Mouse (Mus musculus): ENCODE measurements at regions not wholly inside any gene's neighbourhood (a gene's known extent, or its start where the extent isn't known, plus 50 kb on each side); places are given as distances from the start of the nearest gene placed in this dataset.

DNA sequence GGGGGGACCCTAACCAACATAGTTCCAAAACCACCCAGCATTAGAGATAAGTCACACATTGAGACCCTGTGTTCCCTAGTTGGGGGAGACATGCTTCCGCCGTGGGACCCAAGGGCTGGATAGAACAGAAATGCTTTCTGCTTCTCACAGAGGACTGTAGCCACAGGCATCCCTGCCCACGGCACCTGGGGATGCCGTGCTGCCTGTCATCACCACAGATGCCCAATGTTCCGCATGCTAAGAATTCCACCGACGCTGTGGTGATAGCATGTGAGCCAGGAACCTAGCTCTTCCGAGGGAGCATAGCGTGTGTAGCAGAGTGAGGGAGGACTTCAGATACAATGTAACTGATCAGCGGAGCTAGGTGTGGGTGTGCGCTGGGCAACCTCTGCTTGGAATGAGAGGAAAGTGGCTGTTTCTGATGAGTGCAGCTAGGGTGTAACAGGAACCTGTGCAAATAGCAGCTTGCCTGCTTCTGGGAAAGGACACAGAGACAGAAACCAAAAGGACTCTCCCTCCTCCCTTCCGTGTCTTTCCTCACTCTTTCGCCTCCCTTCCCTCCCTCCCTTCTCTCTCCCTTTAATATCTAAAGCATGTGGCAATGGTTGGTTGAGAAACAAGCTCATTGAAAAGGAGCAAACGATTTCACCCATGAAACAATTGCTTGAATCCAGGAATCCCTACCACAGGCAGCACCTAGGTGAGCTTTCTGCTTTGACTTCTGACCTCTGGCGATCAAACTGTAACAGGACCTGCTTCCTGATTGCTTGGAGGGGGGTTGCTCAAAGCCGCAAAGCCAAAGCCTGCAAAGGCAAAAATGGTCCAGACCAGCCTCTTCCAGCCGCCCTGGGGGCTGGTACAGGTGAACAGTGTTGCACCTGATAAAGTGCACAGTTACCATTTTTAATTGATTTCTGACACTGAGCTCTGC, 102.3 kb downstream of the Gm26897 start:
- no peak for DNase-seq

DNA sequence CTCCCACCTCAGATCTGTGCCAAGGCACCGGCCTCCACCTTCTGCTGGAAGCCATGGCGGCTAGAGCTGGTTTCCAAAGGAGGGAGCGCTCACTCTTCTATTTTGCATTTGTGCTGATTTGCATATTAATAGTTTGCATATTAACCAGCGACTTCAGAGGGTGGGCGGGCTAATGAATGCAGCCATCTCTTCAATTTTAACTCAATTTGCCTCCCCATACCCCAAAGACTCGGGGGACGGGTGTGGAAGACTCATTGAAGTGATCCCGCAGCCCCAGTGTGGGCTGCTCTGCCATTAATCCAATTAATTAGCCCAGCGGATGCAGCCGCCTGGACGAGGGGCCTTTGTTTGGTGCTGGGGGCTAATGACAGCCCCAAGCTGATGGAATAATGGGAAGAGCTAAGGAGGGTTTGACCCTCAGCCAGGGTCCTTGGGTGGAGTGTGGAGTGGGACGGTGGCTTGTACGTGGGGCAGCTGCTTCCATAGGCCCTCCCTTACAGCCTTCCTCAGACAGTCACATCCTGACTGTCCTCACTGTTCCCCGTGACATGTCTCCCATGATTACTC, 103.0 kb downstream of the Gm26897 start:
- DNase-seq: no peak

DNA sequence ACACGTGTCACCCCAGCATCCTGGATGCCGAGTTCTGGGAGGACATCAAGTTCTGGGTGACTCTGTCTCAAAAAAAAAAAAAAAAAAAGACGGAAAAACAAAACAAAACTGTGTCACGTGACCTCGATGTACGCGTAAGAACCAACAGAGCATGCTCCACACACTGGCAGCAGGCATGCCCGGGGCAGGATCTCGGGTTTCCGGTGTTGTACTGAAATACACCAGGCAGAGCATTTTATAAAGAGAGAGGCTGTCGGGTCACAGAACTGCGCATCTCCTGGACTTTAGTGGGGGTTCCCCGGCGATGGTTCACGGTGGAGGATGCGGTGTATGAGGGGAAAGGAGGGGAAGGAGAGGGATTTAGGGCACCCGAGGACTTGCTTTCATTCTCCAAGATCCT, 108.7 kb downstream of the Gm26897 start:
- no peak for DNase-seq

DNA sequence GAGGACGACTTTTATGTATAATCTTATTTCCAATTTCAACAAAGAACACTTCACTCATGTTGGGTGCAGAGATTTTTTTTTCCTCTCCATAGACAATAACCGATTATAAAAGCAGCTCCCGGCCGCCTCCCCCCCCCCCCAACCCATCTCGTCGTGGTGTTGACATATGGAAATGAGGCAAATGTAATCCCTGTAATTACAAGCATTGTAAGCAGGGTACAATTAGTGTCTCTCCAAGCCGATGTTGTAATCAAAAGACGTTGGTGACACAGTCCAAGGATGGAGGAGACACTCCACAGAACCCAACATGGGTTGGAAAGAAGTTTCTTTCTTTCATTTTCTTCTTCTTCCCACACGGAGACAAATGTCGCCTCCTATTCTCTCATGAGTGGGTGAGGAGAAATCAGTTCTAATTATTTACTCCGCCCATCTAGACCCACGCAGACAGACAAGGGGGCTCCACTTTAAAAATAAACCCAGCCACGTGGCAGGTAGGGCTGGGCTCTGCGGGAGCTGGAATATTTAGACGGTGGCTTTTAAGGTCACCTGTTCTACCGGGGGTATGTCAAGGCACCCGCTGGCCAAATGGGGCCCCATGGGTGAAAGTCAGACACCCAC, 110.0 kb downstream of the Gm26897 start:
- no peak for DNase-seq

DNA sequence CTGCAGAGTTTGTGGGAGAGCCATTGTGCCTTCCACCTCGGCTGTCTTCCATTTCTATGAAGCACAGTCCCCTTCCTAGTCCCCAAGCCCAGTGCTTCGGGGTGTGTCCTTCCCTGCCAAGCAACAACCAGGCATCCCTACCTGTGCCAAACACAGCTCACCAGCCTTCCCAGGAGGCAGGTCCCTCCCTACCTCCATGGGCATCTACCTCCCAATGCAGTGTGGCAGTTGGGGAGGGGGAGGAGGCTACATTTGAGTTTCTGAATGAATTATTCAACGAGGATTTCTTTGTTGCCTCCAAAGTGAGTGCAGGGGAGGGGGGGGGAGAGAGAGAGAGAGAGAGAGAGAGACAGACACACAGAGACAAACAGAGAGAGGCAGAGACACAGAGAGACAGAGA, 110.8 kb downstream of the Gm26897 start:
- DNase-seq: no peak

DNA sequence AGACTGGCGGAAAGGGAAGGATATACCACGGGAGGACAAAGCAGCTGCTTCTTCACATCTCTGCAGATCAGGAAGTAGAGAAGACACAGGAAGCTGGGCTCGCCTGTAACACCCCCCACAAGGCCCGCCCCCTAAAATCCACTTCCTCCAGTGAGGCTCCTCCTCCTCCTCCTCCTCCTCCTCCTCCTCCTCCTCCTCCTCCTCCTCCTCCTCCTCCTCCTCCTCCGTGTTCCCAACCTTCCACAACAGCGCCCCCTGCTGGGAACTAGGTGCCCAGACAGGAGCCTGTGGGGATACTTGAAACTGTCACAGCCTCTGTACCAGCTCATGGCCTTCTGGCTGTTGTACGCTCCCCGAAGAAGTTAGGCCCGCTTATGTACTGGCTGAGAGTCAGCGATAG, 115.2 kb downstream of the Gm26897 start:
- no peak for DNase-seq

DNA sequence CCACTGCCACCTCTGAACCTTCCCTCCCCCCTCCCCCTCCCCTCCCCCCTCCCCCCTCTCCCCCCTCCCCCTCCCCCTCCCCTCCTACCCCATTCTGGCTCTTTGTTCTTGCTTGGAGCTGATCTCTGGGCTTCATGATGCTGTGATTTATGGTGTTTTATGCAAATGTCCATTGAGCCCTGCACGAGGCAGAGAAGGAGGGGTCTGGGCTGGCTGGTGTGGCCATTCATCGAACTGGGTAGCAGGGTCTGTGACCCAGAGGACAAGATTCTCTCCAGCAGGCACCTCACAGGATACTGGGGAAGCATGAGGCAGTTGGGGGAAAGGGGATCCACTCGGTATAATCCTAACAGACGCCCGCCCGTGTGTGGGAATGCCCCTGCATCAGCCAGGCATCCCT, 119.0 kb downstream of the Gm26897 start:
- DNase-seq: no peak

DNA sequence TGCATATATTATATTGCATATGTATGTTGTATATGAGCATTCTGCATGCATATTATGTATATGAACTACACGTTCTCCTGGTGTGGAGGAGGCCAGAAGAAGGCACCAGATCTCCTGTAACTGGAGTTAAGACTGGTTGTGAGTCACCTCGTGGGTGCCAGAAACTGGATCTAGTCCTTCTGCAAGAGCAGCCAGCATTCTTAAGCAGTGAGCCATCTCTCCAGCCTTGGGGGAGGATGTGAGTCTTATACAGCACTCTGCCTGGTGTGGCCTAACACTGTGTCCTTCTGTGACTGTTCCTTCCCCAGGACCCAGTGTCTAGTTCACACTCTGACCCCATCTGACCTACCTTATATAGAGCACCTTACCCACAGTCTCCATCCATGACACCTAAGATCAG, 121.6 kb downstream of the Gm26897 start:
- DNase-seq: no peak

DNA sequence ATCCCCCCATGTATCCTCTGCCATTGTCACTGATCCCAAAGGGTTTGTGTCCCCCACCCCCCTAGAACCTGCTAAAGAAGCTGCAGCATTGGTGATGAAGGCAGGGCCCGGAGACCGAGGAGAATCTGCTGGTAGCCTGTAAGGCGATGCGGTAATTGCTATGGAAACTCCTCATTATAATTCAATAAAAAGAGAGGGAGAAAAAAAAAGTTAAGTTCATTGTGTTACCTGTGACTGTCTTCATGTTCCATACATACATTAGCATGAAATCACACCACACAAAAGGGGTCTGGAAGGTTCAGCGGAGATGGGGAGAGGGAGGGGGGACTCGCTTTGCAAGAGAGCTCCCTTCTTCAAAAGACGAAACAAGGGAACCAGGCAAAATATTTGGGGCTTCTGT, 123.5 kb downstream of the Gm26897 start:
- no peak for DNase-seq

DNA sequence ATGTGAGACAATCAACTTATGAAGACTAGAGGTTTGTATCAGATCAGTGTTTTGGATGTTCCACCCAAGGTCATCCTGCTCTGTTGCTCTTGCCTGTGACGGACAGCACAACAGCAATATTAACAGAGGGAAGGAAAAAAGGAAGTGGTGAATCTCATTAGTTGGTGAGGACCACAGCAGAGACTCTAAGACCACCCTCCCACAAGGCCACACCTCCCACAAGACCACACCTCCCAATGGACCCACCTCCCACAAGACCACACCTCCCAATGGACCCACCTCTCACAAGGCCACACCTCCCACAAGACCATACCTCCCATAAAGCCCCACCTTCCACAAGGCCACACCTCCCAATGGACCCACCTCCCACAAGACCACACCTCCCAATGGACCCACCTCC, 126.7 kb downstream of the Gm26897 start:
- DNase-seq: no peak

DNA sequence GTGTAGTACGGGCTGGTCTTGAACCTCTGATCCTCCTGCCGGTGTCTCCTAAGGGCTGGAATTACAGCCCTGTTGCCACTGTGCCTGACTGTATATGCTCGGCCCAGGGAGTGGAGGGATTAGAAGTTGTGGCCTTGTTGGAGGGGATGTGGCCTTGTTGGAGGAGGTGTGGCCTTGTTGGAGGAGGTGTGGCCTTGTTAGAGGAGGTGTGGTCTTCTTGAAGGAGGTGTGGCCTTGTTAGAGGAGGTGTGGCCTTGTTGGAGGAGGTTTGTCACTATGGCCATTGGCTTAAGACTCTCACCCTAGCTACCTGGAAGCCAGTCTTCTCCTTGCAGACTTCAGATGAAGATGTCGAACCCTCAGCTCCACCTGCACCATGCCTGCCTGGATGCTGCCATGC, 128.6 kb downstream of the Gm26897 start:
- DNase-seq: no peak

DNA sequence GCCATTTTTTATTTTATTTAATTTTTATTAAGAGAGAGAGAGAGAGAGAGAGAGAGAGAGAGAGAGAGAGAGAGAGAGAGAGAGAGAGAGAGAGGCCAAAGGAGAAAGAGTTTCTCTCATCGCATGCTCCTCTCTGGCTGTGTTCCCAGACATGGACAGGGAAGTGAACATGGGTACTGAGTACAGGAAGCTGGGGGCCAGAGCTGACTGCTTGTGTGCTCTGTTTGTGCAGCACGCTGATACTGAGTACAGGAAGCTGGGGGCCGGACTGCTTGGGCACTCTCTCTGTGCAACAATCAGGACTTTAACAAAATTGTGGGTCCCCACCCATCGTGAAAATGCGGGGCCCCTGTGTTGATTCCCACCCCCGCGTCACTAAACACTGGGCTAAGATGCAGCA, 130.2 kb downstream of the Gm26897 start:
- DNase-seq: no peak

DNA sequence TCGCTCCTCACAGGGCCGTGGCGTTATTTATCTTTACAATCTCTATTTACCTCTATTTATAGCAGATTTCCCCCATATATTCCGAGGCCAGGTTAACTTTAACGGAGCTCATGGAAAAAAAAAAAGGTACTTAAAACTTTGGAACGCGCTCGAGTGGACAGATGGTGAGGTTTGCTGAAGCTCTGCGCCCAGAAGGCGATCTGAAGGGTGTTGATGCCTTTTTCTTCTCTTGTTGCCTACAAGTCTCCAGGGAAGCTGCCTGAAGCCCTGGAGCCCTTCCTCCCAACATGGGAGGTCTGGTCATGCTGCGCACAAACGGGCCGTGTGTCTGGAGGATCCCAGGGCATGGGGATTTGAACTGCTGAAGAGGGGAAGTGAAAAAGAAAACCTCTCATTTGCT, 130.9 kb downstream of the Gm26897 start:
- no peak for DNase-seq

DNA sequence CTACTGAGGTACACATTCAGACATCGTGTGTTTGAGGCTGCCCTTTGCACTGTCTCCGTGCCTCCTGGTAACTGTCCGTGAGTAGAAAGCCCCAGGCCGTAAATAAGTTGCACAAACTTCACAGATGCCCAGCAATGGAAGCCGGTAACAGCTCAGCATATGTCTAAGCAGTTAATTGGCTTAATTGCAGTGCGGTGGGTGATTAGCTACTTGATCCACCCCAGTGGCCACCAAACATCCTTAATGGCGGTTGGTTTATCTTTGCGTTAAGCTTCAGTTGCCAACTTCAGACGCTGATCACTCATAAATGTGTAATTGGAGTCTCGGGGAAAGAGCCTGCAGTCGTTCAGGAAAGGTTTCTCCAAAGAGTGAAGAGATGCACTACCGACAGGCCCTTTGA, 135.3 kb downstream of the Gm26897 start:
- no peak for DNase-seq

DNA sequence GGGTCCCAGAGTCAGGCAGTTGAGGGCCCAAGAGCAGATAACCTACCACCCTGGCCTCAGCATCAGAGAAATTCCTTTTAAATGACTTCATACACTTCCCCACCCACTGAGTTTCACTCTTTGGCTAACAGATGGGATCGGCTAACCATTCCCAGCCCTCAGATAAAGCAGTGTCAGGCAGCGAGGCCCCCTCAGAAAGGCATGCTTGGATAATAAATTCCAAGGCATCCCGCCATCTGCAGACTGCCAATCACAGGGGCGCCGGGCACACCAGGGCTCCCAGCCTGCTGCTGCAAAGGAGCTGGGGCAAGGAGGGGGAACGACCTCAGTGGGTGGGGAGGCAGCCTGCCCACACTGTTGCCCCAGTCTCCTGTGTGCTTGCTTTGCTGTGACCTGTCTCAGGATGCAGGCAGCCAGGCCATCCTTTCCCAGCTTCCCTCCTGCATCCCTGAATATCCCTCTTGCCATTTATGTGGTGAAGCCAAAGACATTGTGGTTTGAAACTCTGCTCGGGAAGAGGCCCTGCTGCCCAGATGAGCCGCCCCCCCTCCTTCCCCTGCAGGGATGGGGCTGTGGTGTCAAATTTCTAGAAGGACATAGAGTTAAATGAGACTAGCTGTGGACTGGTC, 143.6 kb downstream of the Gm26897 start:
- no peak for DNase-seq

DNA sequence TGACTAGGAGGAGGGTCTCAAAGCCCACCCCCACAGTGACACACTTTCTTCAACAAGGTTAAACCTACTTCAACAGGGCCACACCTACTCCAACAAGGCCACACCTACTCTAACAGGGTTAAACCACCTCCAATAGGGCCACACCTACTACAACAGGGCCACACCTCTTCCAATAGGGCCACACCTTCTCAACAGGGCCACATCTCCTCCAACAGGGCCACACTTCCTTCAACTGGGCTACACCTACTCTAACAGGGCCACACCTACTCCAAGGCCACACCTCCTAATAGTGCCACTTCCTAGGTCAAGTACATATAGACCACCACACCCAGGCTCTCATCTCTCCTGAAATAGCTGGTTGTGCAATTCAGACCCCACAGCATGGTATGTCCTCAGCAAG, 145.3 kb downstream of the Gm26897 start:
- no peak for DNase-seq

DNA sequence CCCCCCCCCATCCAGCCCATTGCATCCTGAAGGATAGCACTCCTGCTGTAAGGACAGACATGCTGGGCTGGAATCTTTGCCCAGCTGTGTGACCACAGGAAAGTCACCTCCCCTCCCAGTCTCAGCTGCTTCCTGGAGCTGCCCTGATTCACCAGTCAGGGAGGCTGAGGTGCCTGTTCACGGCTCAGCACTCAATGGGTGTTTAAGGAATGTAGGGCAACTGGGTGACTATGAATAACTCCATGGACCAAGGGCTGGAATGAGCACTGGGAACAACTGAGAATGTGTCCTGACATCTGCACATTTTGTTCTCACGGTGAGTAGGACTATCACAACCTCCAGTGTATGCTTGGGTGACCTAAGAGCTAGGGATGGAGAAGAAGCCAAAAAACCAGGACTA, 146.5 kb downstream of the Gm26897 start:
- no peak for DNase-seq

DNA sequence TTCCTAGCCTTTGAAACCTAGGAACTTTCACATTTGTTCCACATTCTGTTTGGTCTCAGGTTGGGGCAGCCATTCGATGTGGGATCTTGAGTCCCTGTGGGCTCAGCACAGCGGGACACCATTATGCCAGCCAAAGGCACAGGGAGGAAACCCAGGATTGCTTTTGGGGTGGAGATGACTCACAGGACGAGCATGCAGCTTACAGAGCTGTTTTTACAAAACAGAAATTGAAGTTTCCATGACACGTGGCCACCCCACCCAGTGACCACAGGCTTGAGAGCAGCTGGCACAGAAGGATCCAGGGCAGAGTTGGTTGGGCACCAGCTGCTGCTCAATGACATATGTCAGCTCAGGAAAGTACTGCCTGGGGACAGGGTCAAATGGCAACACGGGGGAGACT, 147.8 kb downstream of the Gm26897 start:
- no peak for DNase-seq

DNA sequence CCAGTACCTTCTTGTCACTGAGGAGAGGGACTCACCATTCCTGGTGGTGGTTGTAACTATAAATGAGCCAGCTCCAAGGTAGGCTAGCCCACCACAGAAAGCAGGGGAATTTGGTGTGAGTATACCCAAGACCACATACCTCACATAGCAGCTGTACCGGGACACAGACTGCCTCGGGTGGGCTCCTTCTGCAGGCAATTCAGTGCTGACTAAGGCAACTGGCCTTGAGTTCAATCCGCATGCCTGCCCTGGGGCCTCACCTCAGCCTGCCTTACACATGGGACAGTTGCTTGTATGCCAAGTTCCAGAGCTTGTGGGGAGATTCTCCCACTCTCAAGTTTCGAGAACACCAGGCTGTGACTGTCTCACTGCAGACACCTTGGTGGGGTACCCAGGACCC, 153.6 kb downstream of the Gm26897 start:
- DNase-seq: no peak

DNA sequence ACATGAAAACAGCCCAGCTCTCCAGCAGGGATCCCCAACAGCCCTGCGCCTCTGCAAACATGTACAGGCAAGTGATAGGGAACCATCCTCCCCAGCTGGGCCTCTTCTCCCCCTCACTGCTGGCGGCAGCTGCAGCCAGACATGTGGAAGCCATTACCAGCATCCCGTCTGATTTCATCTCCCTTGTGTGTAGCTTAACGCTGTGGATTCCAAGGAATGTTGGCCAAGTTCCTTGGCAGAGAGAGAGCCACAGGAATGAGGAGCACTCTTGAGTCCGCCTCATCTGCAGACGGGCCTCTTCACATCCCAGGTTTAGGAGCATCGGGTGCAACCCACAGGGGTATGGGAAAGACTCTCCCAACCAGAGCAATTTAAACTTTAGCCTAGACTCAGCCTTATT, 157.1 kb downstream of the Gm26897 start:
- no peak for DNase-seq

DNA sequence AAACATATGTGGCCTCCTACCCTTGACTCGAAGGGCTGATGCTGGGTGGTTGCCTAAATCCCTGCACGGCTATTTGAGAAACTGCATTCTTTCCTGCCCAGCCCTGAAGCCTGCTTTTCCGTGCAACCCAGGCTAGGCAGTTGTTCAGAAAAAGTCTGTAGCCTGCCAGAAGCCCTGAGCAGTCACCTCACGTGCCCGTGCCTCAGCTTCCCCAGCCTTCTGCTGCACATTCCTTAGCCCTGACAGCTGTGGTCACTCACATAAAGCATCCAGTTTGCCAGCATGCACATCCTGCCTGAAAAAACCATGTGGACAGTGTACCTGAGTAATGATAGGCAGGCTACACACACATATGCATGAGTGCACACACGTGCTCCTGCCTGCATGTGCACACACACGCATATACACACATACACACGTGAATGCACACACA, 157.6 kb downstream of the Gm26897 start:
- DNase-seq: no peak

DNA sequence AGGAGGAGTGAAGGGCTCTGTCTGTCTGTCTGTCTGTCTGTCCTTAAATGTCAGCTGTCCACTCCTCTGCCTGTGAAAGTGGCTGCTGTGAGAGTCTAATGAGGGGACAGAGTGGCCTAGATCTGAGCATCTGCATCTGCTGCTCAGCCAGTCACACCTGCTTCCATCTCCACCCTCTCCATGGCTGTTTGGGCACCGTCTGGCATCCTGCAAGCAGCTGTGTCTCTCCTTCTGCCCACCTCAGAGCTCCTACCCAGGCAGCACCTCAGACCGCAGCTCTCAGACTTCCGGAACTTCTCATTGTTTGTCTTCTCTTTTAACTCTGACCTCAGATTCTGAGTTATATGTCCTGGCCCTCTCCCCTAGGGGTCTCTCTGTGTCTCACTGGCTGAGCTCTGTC, 159.2 kb downstream of the Gm26897 start:
- no peak for DNase-seq

DNA sequence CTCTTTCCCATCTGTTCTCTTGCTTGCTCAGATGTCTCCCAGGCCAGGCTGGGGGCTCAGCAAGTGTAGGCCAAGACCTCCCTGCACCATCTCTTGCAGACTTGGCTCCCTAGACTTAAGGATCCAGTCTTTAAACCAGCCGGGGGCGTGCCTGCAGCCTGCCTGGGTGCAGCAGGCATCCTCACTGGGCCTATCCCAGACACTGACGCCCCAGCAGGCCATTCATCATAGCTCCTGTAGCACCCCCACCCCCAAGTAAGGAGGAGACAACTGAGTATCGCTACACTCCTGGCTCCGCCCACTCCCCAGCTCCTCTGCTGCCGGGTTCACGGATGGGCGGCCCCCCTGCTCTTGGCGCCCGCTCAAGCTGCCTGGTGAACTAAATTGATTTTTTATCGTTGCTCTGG, 160.2 kb downstream of the Gm26897 start:
- peak; percentile 2 for DNase-seq

DNA sequence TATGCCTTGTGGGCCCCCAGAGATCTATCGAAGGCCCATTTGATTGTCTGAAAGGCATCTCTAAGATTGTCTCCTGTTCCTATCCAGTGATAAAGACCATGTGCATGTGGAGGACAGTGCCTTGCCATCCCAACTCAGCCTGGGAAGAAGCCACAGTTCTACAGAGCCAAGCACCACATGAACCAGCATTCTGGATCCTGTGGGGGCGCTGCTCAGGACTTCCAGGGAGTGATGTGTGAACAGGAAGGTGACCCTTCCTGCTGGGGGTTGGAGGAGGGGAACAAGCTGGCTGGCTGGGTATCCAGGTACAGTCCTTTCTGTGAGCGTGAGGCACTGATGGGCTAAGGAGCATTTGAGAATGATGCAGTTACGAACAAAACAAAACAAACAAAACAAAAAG, 163.8 kb downstream of the Gm26897 start:
- no peak for DNase-seq
